In the genomic region with DNA sequence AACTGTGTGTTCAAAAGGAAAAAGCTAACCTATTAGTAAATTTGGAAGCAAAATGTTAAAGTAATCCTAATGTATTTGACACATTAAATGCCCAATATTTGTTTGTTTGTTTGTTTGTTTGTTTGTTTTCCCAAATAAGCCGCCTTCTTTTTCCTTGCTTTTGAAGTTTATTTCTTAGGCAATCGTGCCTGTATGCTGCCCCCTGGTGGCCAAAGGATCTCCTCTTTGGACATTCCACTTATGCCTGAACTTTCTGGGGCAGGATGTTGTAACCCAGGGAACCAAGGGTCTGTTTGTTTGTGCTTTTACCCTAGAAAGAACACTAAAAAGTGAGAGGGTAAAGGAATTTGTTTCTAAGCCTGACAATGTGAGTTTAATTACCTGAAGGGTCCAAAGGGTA, we compare ENCODE assay signal across 8 mouse cellular contexts. TPM values are rescaled to one million over a fixed set of nuclear protein-coding genes. Genes with fewer than 3 reads are reported as not detected.
DNase-seq lines count a peak whose midpoint lies in the region; TF ChIP-seq lines count a peak whose summit lies in the region.

No protein-coding gene starts in this region.

- H3K9me3 ChIP-seq in E14TG2a.4 (ENCODE audit: low read length): no peaks in the 10 kb centered on the region

- peaks cover 44% of the 10 kb centered on the region for H3K4me1 ChIP-seq in E14TG2a.4 (replicated peaks; ENCODE audit: low read depth, low read length)

- TF ChIP-seq CTCF in E14TG2a.4 (conservative IDR thresholded peaks at IDR 0.05; ENCODE audit: low read length): peak; percentile 88
- TF ChIP-seq CTCF in brain, embryonic 14.5 days (IDR thresholded peaks at IDR 0.05; ENCODE audit: borderline replicate concordance, extremely low read depth, insufficient read depth, insufficient read length): peak; percentile 77; the same call in 1 of the 2 replicates

- H3K4me3 ChIP-seq in E14TG2a.4 (replicated peaks; ENCODE audit: low read length): no peak overlapping the region

- peak; percentile 86 to 88 for DNase-seq in B cell, adult 2 months
- DNase-seq in brain, embryonic 14.5 days (ENCODE audit: low read depth): peak; percentile 87
- peak; percentile 83 for DNase-seq in forelimb bud, embryonic 11.5 days (ENCODE audit: low read depth, low spot score)
- DNase-seq in kidney, postnatal 36 days: peak; percentile 84 to 97
- peak; percentile 93 for DNase-seq in lung, postnatal 14 days
- peak; percentile 64 for DNase-seq in skeletal muscle tissue, adult 2 months (ENCODE audit: low read depth, low spot score)
- DNase-seq in yolk sac, embryonic 10.5 days (ENCODE audit: low spot score): peak; percentile 49

- no peaks in the 10 kb centered on the region for H3K36me3 ChIP-seq in E14TG2a.4 (ENCODE audit: insufficient read depth, low read length)

- TF ChIP-seq POLR2A in brain, embryonic 14.5 days (IDR thresholded peaks at IDR 0.05; ENCODE audit: borderline replicate concordance, extremely low read depth, insufficient read depth, insufficient read length, poor library complexity, severe bottlenecking): no peak

- H3K27me3 ChIP-seq in E14TG2a.4 (ENCODE audit: insufficient read depth, low read length): peaks cover 28% of the 10 kb centered on the region

RNA-seq across cellular contexts. Expression of gene Ing2, which starts 17.8 kb away (rescaled TPM):
- 6.8 and 10.8 TPM in 2 replicates for polyA plus RNA-seq in brain, embryonic 14.5 days (2012; rRNA removed)

RNA-seq across cellular contexts. Expression of gene Cdkn2aip, which starts 20.6 kb away (rescaled TPM):
- polyA plus RNA-seq in brain, embryonic 14.5 days (2012; rRNA removed): 19.9 and 24.3 TPM in 2 replicates
